Mouse (Mus musculus): ENCODE data around the gene Gm20914.
"Not testable (repeated sequence)": the region's sequence is repeated elsewhere in the genome, so short reads cannot be mapped to it uniquely, and the experiment has no call there.

Gene Gm20914

DNA sequence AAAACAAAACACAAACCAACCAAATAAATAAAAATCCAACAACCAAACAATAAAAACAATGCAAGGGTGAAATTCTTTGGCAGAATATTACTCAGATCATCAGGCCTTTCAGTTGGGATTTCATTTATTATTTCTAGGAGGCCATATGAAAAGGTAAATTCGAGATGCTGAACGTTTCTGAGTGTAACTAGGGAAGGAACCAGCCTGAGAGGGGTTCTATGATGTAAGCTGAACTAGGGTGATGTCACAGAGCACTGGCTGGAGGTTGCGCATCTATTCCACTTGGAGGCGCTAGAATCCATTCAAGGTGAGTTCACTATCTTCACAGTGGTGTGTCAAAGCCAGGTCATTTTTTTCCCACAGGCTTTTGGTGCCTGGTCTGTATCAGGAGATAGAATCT is at the start of gene Gm20914:
TSS of gene Gm20914 (plus strand) at position 301 of the 400 bp plus-strand sequence.
- not testable (repeated sequence) for DNase-seq

All from kidney, postnatal 36 days (tissue).